Mouse (Mus musculus): ENCODE data around the gene Eva1a. TPM values are rescaled to one million over a fixed set of nuclear protein-coding genes. Genes with fewer than 3 reads are reported as not detected.

Eva1a gene
- polyA plus RNA-seq, 1 experiment from 2014 or later, result 49.7 TPM

GRCm38 (mm10) chr6:82041488-82042295, 849 bp downstream of the Eva1a start:
- peak overlapping the region; percentile 83 for H3K4me2 ChIP-seq (replicated peaks; ENCODE audit: low read depth, low read length)
- no peaks in the 10 kb centered on the region for H3K36me3 ChIP-seq (ENCODE audit: insufficient read depth, low read length)
- H3K27me3 ChIP-seq (ENCODE audit: insufficient read depth, low read length), result no peaks in the 10 kb centered on the region
- ATAC-seq (ENCODE audit: low FRiP score, low TSS enrichment), result peak; percentile 84
- H3K9ac ChIP-seq (replicated peaks; ENCODE audit: low read length), result peak overlapping the region; percentile 85
- H3K4me3 ChIP-seq (ENCODE audit: low read length), result peak overlapping the region; percentile 71
- WGBS, result under 1% methylated on average over 43 of the region's 50 CpGs
- H3K4me1 ChIP-seq (ENCODE audit: insufficient read depth, low read length), result peaks cover 35% of the 10 kb centered on the region
- peak overlapping the region; percentile 94 for H3K27ac ChIP-seq (ENCODE audit: low read length)
- no peaks in the 10 kb centered on the region for H3K9me3 ChIP-seq (ENCODE audit: low read length)

DNA sequence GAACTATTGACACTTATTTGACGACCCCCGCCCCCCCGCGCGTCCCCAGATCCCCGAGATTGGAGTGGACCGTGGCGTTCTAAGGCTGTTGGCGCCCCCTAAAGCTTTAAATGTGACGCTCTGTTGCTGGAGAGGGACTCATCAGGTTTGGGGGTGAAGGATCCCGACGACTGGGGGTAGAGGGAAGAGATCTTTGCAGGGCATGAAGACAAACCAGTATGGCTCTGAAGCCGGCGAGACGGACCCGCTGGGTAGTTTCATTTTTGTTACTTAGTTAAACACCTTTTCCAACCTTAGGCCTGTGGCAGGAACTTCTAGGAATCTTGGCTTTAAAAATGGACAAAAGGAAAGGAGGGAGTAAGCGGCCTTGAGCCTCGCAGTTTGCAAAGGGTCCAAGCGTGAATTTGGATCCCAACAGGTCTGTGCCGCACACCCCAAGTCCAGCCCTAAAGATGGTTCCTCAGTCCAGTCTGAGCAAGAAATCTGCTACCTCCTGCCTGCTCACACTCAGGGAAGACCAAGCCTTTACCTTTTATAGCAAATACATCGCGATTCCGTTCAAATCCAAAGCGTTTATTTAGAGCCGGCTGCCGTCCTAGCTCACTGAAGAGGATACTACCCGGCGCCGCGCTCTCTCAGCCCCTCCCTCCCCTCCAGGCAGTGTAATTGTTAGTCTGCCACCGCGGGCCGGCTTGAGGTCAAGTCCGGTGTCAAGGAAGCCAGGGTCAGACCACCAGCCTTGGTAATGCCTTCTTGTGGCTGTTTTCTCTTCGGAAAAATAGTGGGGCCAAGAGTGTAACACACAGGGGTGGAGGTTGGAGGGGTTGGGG, 1.7 kb downstream of the Eva1a start:
- Histone ChIP-seq H3K9ac (replicated peaks; ENCODE audit: low read length) (peak overlapping the region; percentile 85), H3K4me2 (replicated peaks; ENCODE audit: low read depth, low read length) (peak overlapping the region; percentile 83), H3K27me3 (ENCODE audit: insufficient read depth, low read length) (no peaks in the 10 kb centered on the region), H3K27ac (ENCODE audit: low read length) (peak overlapping the region; percentile 94), H3K9me3 (ENCODE audit: low read length) (no peaks in the 10 kb centered on the region), H3K4me1 (ENCODE audit: insufficient read depth, low read length) (peaks cover 41% of the 10 kb centered on the region), H3K4me3 (ENCODE audit: low read length) (peak overlapping the region; percentile 71), H3K36me3 (ENCODE audit: insufficient read depth, low read length) (no peaks in the 10 kb centered on the region)
- under 1% methylated on average over 35 of the region's 35 CpGs for WGBS
- peak; percentile 52; the same call in 1 of the 2 replicates for ATAC-seq (ENCODE audit: low FRiP score, low TSS enrichment)

GRCm38 (mm10) chr6:82043634-82044033, 2.8 kb downstream of the Eva1a start:
- Histone ChIP-seq H3K4me1 (ENCODE audit: insufficient read depth, low read length) (peaks cover 51% of the 10 kb centered on the region), H3K9me3 (ENCODE audit: low read length) (no peaks in the 10 kb centered on the region), H3K27ac (ENCODE audit: low read length) (peak overlapping the region; percentile 94), H3K27me3 (ENCODE audit: insufficient read depth, low read length) (no peaks in the 10 kb centered on the region), H3K36me3 (ENCODE audit: insufficient read depth, low read length) (no peaks in the 10 kb centered on the region), H3K9ac (replicated peaks; ENCODE audit: low read length) (peak overlapping the region; percentile 85), H3K4me2 (replicated peaks; ENCODE audit: low read depth, low read length) (peak overlapping the region; percentile 83), H3K4me3 (ENCODE audit: low read length) (peak overlapping the region; percentile 71)
- ATAC-seq (ENCODE audit: low FRiP score, low TSS enrichment), result 0 out of 2 replicates have a peak, but pooled peaks have one; percentile 24
- WGBS, result 28% methylated on average over 4 of the region's 4 CpGs

DNA sequence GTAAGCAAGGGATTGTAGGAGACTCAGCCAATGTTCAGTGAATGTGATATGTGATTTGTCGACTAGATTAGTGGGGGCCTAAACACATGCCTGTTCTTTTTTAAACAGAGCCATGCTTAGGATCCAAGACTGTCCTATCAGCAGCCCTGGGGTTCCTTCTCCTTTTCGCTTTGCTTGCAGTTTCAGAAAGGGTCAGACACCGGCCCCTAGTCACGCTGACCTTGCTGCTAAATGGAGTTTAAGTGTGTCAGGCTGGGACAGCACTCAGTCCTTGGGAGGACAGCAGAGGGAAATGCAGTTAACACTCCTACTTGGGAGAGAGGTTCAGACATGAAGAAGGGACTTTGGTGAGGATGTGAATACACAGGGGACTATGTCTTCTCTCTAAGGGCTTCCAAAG, 3.7 kb downstream of the Eva1a start:
- Histone ChIP-seq H3K9ac (replicated peaks; ENCODE audit: low read length) (no peak overlapping the region), H3K4me3 (ENCODE audit: low read length) (no peak overlapping the region; the same call in 1 of the 2 replicates), H3K9me3 (ENCODE audit: low read length) (no peaks in the 10 kb centered on the region), H3K36me3 (ENCODE audit: insufficient read depth, low read length) (no peaks in the 10 kb centered on the region), H3K27me3 (ENCODE audit: insufficient read depth, low read length) (no peaks in the 10 kb centered on the region), H3K4me1 (ENCODE audit: insufficient read depth, low read length) (peaks cover 55% of the 10 kb centered on the region), H3K4me2 (replicated peaks; ENCODE audit: low read depth, low read length) (peak overlapping the region; percentile 83), H3K27ac (ENCODE audit: low read length) (no peak overlapping the region)
- ATAC-seq (ENCODE audit: low FRiP score, low TSS enrichment), result no peak
- WGBS, result 59% methylated on average over 4 of the region's 4 CpGs

DNA sequence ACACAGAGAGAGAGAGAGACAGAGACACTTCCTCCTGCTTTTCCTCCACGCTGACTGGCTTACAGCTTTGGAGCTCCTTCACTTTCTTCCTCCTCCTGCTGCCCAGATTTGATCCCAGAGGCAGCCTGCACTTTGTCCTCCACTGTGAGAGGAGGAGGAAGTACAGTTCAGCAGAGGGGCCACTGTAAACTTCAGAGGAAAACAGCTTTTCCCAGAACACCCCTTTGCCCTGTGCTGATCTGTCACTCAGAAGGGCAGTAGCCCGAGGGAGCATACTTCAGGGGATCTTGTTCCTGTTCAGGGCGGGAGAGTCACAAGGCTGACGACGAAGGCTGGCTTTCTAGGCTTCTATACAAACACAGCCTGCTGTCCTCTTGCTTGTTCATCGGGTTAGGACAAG, 7.1 kb downstream of the Eva1a start:
- Histone ChIP-seq H3K4me1 (ENCODE audit: insufficient read depth, low read length) (peaks cover 64% of the 10 kb centered on the region), H3K4me2 (replicated peaks; ENCODE audit: low read depth, low read length) (0 out of 2 replicates have a peak overlapping the region, but pooled peaks have one; percentile 6)

GRCm38 (mm10) chr6:82050201-82050600, 9.4 kb downstream of the Eva1a start:
- H3K4me2 ChIP-seq (replicated peaks; ENCODE audit: low read depth, low read length), result no peak overlapping the region
- peaks cover 46% of the 10 kb centered on the region for H3K4me1 ChIP-seq (ENCODE audit: insufficient read depth, low read length)
- no peak overlapping the region for H3K4me3 ChIP-seq (ENCODE audit: low read length)
- H3K9ac ChIP-seq (replicated peaks; ENCODE audit: low read length), result no peak overlapping the region
- no peak overlapping the region for H3K27ac ChIP-seq (ENCODE audit: low read length)
- no peak for ATAC-seq (ENCODE audit: low FRiP score, low TSS enrichment)
- H3K27me3 ChIP-seq (ENCODE audit: insufficient read depth, low read length), result no peaks in the 10 kb centered on the region
- H3K36me3 ChIP-seq (ENCODE audit: insufficient read depth, low read length), result no peaks in the 10 kb centered on the region
- H3K9me3 ChIP-seq (ENCODE audit: low read length), result no peaks in the 10 kb centered on the region
- 73% methylated on average over 9 of the region's 9 CpGs for WGBS

More for the DNA sequence above, 7.1 kb downstream of the Eva1a start:
- H3K27me3 ChIP-seq (ENCODE audit: insufficient read depth, low read length), result no peaks in the 10 kb centered on the region
- 0 out of 2 replicates have a peak overlapping the region, but pooled peaks have one; percentile 20 for H3K9ac ChIP-seq (replicated peaks; ENCODE audit: low read length)
- H3K4me3 ChIP-seq (ENCODE audit: low read length), result no peak overlapping the region
- peak overlapping the region; percentile 67 for H3K27ac ChIP-seq (ENCODE audit: low read length)
- no peaks in the 10 kb centered on the region for H3K36me3 ChIP-seq (ENCODE audit: insufficient read depth, low read length)
- 20% methylated on average over 6 of the region's 6 CpGs for WGBS
- no peaks in the 10 kb centered on the region for H3K9me3 ChIP-seq (ENCODE audit: low read length)
- ATAC-seq (ENCODE audit: low FRiP score, low TSS enrichment), result peak; percentile 79

DNA sequence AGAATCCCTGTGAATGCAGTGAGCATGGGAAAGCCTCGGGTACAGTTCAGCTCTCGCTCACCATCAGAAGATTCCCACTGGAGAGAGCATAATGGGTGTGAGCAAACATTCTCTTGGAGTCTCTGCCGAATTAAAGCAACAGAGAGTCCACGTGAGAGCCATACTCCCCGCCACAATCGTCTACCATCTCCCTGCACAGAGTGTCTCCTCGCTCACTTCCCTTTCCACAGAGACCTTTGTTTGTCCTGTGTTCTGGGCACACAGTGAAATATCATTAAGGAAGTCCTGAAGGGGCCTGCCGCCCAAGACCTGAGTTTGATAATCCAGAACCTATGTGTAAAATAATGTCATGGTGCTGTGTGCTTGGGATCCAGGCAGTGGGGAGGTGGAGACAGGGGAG, 10.7 kb downstream of the Eva1a start:
- Histone ChIP-seq H3K9ac (replicated peaks; ENCODE audit: low read length) (0 out of 2 replicates have a peak overlapping the region, but pooled peaks have one; percentile 4), H3K4me3 (ENCODE audit: low read length) (no peak overlapping the region), H3K9me3 (ENCODE audit: low read length) (no peaks in the 10 kb centered on the region), H3K36me3 (ENCODE audit: insufficient read depth, low read length) (peaks cover 7% of the 10 kb centered on the region; the same call in 1 of the 2 replicates), H3K4me1 (ENCODE audit: insufficient read depth, low read length) (peaks cover 34% of the 10 kb centered on the region), H3K27ac (ENCODE audit: low read length) (no peak overlapping the region), H3K27me3 (ENCODE audit: insufficient read depth, low read length) (no peaks in the 10 kb centered on the region), H3K4me2 (replicated peaks; ENCODE audit: low read depth, low read length) (no peak overlapping the region)
- WGBS, result 88% methylated on average over 8 of the region's 8 CpGs
- no peak for ATAC-seq (ENCODE audit: low FRiP score, low TSS enrichment)

GRCm38 (mm10) chr6:82052047-82052725, 11.3 kb downstream of the Eva1a start:
- Histone ChIP-seq H3K9ac (replicated peaks; ENCODE audit: low read length) (0 out of 2 replicates have a peak overlapping the region, but pooled peaks have one; percentile 4), H3K36me3 (ENCODE audit: insufficient read depth, low read length) (peaks cover 9% of the 10 kb centered on the region; the same call in 1 of the 2 replicates), H3K9me3 (ENCODE audit: low read length) (no peaks in the 10 kb centered on the region), H3K4me1 (ENCODE audit: insufficient read depth, low read length) (peaks cover 29% of the 10 kb centered on the region), H3K27ac (ENCODE audit: low read length) (0 out of 2 replicates have a peak overlapping the region, but pooled peaks have one; percentile 26), H3K4me3 (ENCODE audit: low read length) (no peak overlapping the region), H3K27me3 (ENCODE audit: insufficient read depth, low read length) (no peaks in the 10 kb centered on the region), H3K4me2 (replicated peaks; ENCODE audit: low read depth, low read length) (no peak overlapping the region)
- 87% methylated on average over 6 of the region's 6 CpGs for whole genome bisulfite sequencing
- ATAC-seq (ENCODE audit: low FRiP score, low TSS enrichment), result no peak

DNA sequence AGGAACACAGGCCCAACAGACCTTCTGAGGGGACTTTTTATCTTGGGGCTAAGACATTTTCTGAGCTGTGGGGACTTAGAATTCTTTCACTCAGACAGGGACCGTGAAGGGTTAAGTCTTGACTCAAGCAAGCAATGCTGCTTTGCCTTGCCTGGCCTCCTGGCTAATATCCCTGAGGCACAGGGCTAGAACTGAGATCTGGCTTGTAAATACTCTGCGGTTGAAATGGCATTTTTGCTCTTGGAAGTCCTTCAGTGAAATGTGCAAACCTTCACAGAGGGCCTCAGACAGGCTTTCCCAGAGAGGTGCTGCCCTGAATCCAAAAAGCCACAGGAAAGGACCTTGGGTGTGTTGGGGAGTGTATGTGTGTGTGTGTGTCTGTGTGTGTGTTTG, 11.9 kb downstream of the Eva1a start:
- Histone ChIP-seq H3K27me3 (ENCODE audit: insufficient read depth, low read length) (no peaks in the 10 kb centered on the region), H3K36me3 (ENCODE audit: insufficient read depth, low read length) (peaks cover 9% of the 10 kb centered on the region; the same call in 1 of the 2 replicates), H3K9ac (replicated peaks; ENCODE audit: low read length) (no peak overlapping the region), H3K9me3 (ENCODE audit: low read length) (no peaks in the 10 kb centered on the region), H3K4me1 (ENCODE audit: insufficient read depth, low read length) (peaks cover 25% of the 10 kb centered on the region), H3K4me2 (replicated peaks; ENCODE audit: low read depth, low read length) (no peak overlapping the region), H3K4me3 (ENCODE audit: low read length) (no peak overlapping the region), H3K27ac (ENCODE audit: low read length) (no peak overlapping the region)
- 64% methylated on average over 2 of the region's 2 CpGs for WGBS
- ATAC-seq (ENCODE audit: low FRiP score, low TSS enrichment), result no peak

Data from kidney, embryonic 16.5 days (tissue).